Mouse (Mus musculus): ENCODE results near the gene Cib4. TPM values are rescaled to one million over a fixed set of nuclear protein-coding genes. Genes with fewer than 3 reads are reported as not detected.

Cib4 gene
- polyA plus RNA-seq, 1 experiment from 2014 or later, result not detected

- Histone ChIP-seq H3K9me3 (ENCODE audit: control insufficient read depth, low read length) (no peaks in the 10 kb centered on the region), H3K27ac (ENCODE audit: low read length) (no peak overlapping the region), H3K4me3 (replicated peaks; ENCODE audit: low read length) (peak overlapping the region; percentile 60), H3K9ac (replicated peaks; ENCODE audit: low read depth, low read length) (peak overlapping the region; percentile 70), H3K4me2 (ENCODE audit: low read length) (peak overlapping the region; percentile 94), H3K27me3 (replicated peaks; ENCODE audit: control insufficient read depth, insufficient read depth, low read length) (peaks cover 23% of the 10 kb centered on the region), H3K4me1 (replicated peaks; ENCODE audit: control insufficient read depth, insufficient read depth, low read length) (peaks cover 19% of the 10 kb centered on the region), H3K36me3 (ENCODE audit: control insufficient read depth, insufficient read depth) (no peaks in the 10 kb centered on the region)
- 0 out of 2 replicates have a peak, but pooled peaks have one; percentile 5 for ATAC-seq
- 41% methylated on average over 4 of the region's 4 CpGs for WGBS
These were observed 43.4 kb upstream of the Cib4 start for GRCm38 (mm10) chr5:30589069-30589468.

GRCm38 (mm10) chr5:30588301-30588968, 42.8 kb upstream of the Cib4 start:
- ATAC-seq, result peak; percentile 71
- Histone ChIP-seq H3K4me1 (replicated peaks; ENCODE audit: control insufficient read depth, insufficient read depth, low read length) (peaks cover 15% of the 10 kb centered on the region), H3K4me2 (ENCODE audit: low read length) (peak overlapping the region; percentile 94), H3K27ac (ENCODE audit: low read length) (0 out of 2 replicates have a peak overlapping the region, but pooled peaks have one; percentile 42), H3K4me3 (replicated peaks; ENCODE audit: low read length) (peak overlapping the region; percentile 60), H3K9me3 (ENCODE audit: control insufficient read depth, low read length) (no peaks in the 10 kb centered on the region), H3K27me3 (replicated peaks; ENCODE audit: control insufficient read depth, insufficient read depth, low read length) (peaks cover 23% of the 10 kb centered on the region), H3K36me3 (ENCODE audit: control insufficient read depth, insufficient read depth) (no peaks in the 10 kb centered on the region), H3K9ac (replicated peaks; ENCODE audit: low read depth, low read length) (peak overlapping the region; percentile 70)
- under 1% methylated on average over 69 of the region's 70 CpGs for WGBS

- peak within 1 kb of the TSS; percentile 60 for H3K4me3 ChIP-seq (replicated peaks; ENCODE audit: low read length)
- H3K4me1 ChIP-seq (replicated peaks; ENCODE audit: control insufficient read depth, insufficient read depth, low read length), result peaks cover 15% of the 10 kb centered on the region
- 0 out of 2 replicates have a peak within 1 kb of the TSS, but pooled peaks have one; percentile 42 for H3K27ac ChIP-seq (ENCODE audit: low read length)
These were observed 42.2 kb upstream of the Cib4 start, which contains the start of gene Kcnk3 for GRCm38 (mm10) chr5:30587681-30588300. Gene Kcnk3 (plus strand): TSS chr5:30588170.

GRCm38 (mm10) chr5:30587101-30587500, 41.5 kb upstream of the Cib4 start:
- 29% methylated on average over 2 of the region's 2 CpGs for WGBS
- Histone ChIP-seq H3K4me1 (replicated peaks; ENCODE audit: control insufficient read depth, insufficient read depth, low read length) (peaks cover 15% of the 10 kb centered on the region), H3K4me2 (ENCODE audit: low read length) (no peak overlapping the region), H3K36me3 (ENCODE audit: control insufficient read depth, insufficient read depth) (no peaks in the 10 kb centered on the region), H3K27ac (ENCODE audit: low read length) (no peak overlapping the region), H3K27me3 (replicated peaks; ENCODE audit: control insufficient read depth, insufficient read depth, low read length) (peaks cover 23% of the 10 kb centered on the region), H3K4me3 (replicated peaks; ENCODE audit: low read length) (no peak overlapping the region; the same call in 1 of the 2 replicates), H3K9ac (replicated peaks; ENCODE audit: low read depth, low read length) (no peak overlapping the region), H3K9me3 (ENCODE audit: control insufficient read depth, low read length) (no peaks in the 10 kb centered on the region)
- 0 out of 2 replicates have a peak, but pooled peaks have one; percentile 6 for ATAC-seq

More at GRCm38 (mm10) chr5:30587681-30588300, 42.2 kb upstream of the Cib4 start, which contains the start of gene Kcnk3:
- Histone ChIP-seq H3K36me3 (ENCODE audit: control insufficient read depth, insufficient read depth) (no peaks in the 10 kb centered on the region), H3K9me3 (ENCODE audit: control insufficient read depth, low read length) (no peaks in the 10 kb centered on the region), H3K27me3 (replicated peaks; ENCODE audit: control insufficient read depth, insufficient read depth, low read length) (peaks cover 23% of the 10 kb centered on the region), H3K9ac (replicated peaks; ENCODE audit: low read depth, low read length) (peak within 1 kb of the TSS; percentile 70), H3K4me2 (ENCODE audit: low read length) (peak within 1 kb of the TSS; percentile 94)
- WGBS, result 0% methylated on average over 27 of the region's 54 CpGs
- ATAC-seq, result peak; percentile 74

GRCm38 (mm10) chr5:30586616-30587015, 41.0 kb upstream of the Cib4 start:
- Histone ChIP-seq H3K4me1 (replicated peaks; ENCODE audit: control insufficient read depth, insufficient read depth, low read length) (peaks cover 15% of the 10 kb centered on the region), H3K36me3 (ENCODE audit: control insufficient read depth, insufficient read depth) (no peaks in the 10 kb centered on the region), H3K4me3 (replicated peaks; ENCODE audit: low read length) (no peak overlapping the region), H3K27me3 (replicated peaks; ENCODE audit: control insufficient read depth, insufficient read depth, low read length) (peaks cover 23% of the 10 kb centered on the region), H3K27ac (ENCODE audit: low read length) (no peak overlapping the region), H3K4me2 (ENCODE audit: low read length) (no peak overlapping the region), H3K9ac (replicated peaks; ENCODE audit: low read depth, low read length) (no peak overlapping the region), H3K9me3 (ENCODE audit: control insufficient read depth, low read length) (no peaks in the 10 kb centered on the region)
- no peak for ATAC-seq
- WGBS, result 72% methylated on average over 3 of the region's 3 CpGs

GRCm38 (mm10) chr5:30582017-30582416, 36.4 kb upstream of the Cib4 start:
- no peak overlapping the region for H3K4me2 ChIP-seq (ENCODE audit: low read length)
- no peak overlapping the region for H3K9ac ChIP-seq (replicated peaks; ENCODE audit: low read depth, low read length)
- H3K4me3 ChIP-seq (replicated peaks; ENCODE audit: low read length), result no peak overlapping the region
- H3K27me3 ChIP-seq (replicated peaks; ENCODE audit: control insufficient read depth, insufficient read depth, low read length), result peaks cover 5% of the 10 kb centered on the region; the same call in 1 of the 2 replicates
- H3K27ac ChIP-seq (ENCODE audit: low read length), result no peak overlapping the region
- WGBS, result 81% methylated on average over 5 of the region's 5 CpGs
- H3K36me3 ChIP-seq (ENCODE audit: control insufficient read depth, insufficient read depth), result no peaks in the 10 kb centered on the region
- peaks cover 11% of the 10 kb centered on the region for H3K4me1 ChIP-seq (replicated peaks; ENCODE audit: control insufficient read depth, insufficient read depth, low read length)
- H3K9me3 ChIP-seq (ENCODE audit: control insufficient read depth, low read length), result no peaks in the 10 kb centered on the region
- ATAC-seq, result no peak

GRCm38 (mm10) chr5:30580725-30581124, 35.1 kb upstream of the Cib4 start:
- H3K27me3 ChIP-seq (replicated peaks; ENCODE audit: control insufficient read depth, insufficient read depth, low read length), result no peaks in the 10 kb centered on the region
- no peak overlapping the region for H3K9ac ChIP-seq (replicated peaks; ENCODE audit: low read depth, low read length)
- peaks cover 11% of the 10 kb centered on the region for H3K4me1 ChIP-seq (replicated peaks; ENCODE audit: control insufficient read depth, insufficient read depth, low read length)
- WGBS, result 37% methylated on average over 6 of the region's 6 CpGs
- peak; percentile 45; the same call in 1 of the 2 replicates for ATAC-seq
- H3K9me3 ChIP-seq (ENCODE audit: control insufficient read depth, low read length), result no peaks in the 10 kb centered on the region
- H3K27ac ChIP-seq (ENCODE audit: low read length), result no peak overlapping the region
- H3K4me2 ChIP-seq (ENCODE audit: low read length), result no peak overlapping the region
- no peak overlapping the region for H3K4me3 ChIP-seq (replicated peaks; ENCODE audit: low read length)
- no peaks in the 10 kb centered on the region for H3K36me3 ChIP-seq (ENCODE audit: control insufficient read depth, insufficient read depth)

- ATAC-seq, result no peak; the same call in 1 of the 2 replicates
- Histone ChIP-seq H3K27me3 (replicated peaks; ENCODE audit: control insufficient read depth, insufficient read depth, low read length) (no peaks in the 10 kb centered on the region), H3K27ac (ENCODE audit: low read length) (no peak overlapping the region), H3K4me3 (replicated peaks; ENCODE audit: low read length) (no peak overlapping the region), H3K4me1 (replicated peaks; ENCODE audit: control insufficient read depth, insufficient read depth, low read length) (peaks cover 11% of the 10 kb centered on the region), H3K4me2 (ENCODE audit: low read length) (no peak overlapping the region), H3K36me3 (ENCODE audit: control insufficient read depth, insufficient read depth) (no peaks in the 10 kb centered on the region), H3K9ac (replicated peaks; ENCODE audit: low read depth, low read length) (no peak overlapping the region), H3K9me3 (ENCODE audit: control insufficient read depth, low read length) (no peaks in the 10 kb centered on the region)
- 73% methylated on average over 6 of the region's 6 CpGs for WGBS
These were observed 32.9 kb upstream of the Cib4 start for GRCm38 (mm10) chr5:30578445-30579080.

Data from forebrain, embryonic 16.5 days (tissue).